Comparison of ENCODE assay signal across 14 mouse cellular contexts in genomic region chr8:46323672-46324191, GRCm38 (mm10). TPM values are rescaled to one million over a fixed set of nuclear protein-coding genes. Genes with fewer than 3 reads are reported as not detected.
A peak's percentile ranks its signal among the peaks of the same experiment; 100 is the strongest.
DNase-seq lines count a peak whose midpoint lies in the region; ATAC-seq and TF ChIP-seq lines count a peak whose summit lies in the region.
"Had no signal": no experiment of that assay in that cellular context is flagged by ENCODE, and none has a peak within 500 bp of the region (broad histone marks: within the 10 kb centered on the region; RNA-seq: fewer than 3 reads in every experiment).

No protein-coding gene starts in this region.

- H3K4me1 ChIP-seq in kidney, adult 2 months (ENCODE audit: control insufficient read depth, insufficient read depth, low read length), result no peaks in the 10 kb centered on the region
- no peaks in the 10 kb centered on the region; the same call in 1 of the 2 replicates for H3K4me1 ChIP-seq in stomach, postnatal 0 days (replicated peaks; ENCODE audit: control insufficient read depth, insufficient read depth)
- H3K4me1 ChIP-seq: liver, embryonic 15.5 days had no signal

- no peak for TF ChIP-seq POLR2A in kidney, adult 2 months (IDR thresholded peaks at IDR 0.05; ENCODE audit: low read depth, low read length)

- H3K4me3 ChIP-seq in kidney, adult 2 months (ENCODE audit: insufficient read depth, low read depth, low read length), result no peak overlapping the region
- H3K4me3 ChIP-seq in stomach, postnatal 0 days (ENCODE audit: low read depth, low read length), result no peak overlapping the region
- H3K4me3 ChIP-seq: heart, embryonic 13.5 days; liver, embryonic 15.5 days had no signal

- H3K36me3 ChIP-seq in kidney, adult 2 months (ENCODE audit: control insufficient read depth, insufficient read depth, low read length), result no peaks in the 10 kb centered on the region
- H3K36me3 ChIP-seq in stomach, postnatal 0 days (ENCODE audit: control insufficient read depth, insufficient read depth, low read length), result no peaks in the 10 kb centered on the region
- H3K36me3 ChIP-seq: G1E; heart, embryonic 13.5 days; liver, embryonic 15.5 days had no signal

- H3K4me2 ChIP-seq in stomach, postnatal 0 days (replicated peaks; ENCODE audit: low read depth), result no peak overlapping the region
- H3K4me2 ChIP-seq: heart, embryonic 13.5 days; liver, embryonic 15.5 days had no signal

- no peak overlapping the region for H3K9ac ChIP-seq in stomach, postnatal 0 days (ENCODE audit: low read length)
- H3K9ac ChIP-seq: heart, embryonic 13.5 days; liver, embryonic 15.5 days had no signal

- peak; percentile 39; the same call in 1 of the 2 replicates for ATAC-seq in stomach, postnatal 0 days (ENCODE audit: low FRiP score, low TSS enrichment)

- no peak for TF ChIP-seq EP300 in stomach, postnatal 0 days (optimal IDR thresholded peaks at IDR 0.05)

- no peaks in the 10 kb centered on the region for H3K9me3 ChIP-seq in stomach, postnatal 0 days (ENCODE audit: control insufficient read depth, low read length)
- H3K9me3 ChIP-seq: G1E; liver, embryonic 15.5 days had no signal

- 45% methylated on average over 5 of the region's 5 CpGs for WGBS in kidney, adult 2 months
- 23% methylated on average over 5 of the region's 5 CpGs for WGBS in stomach, postnatal 0 days

- peak; percentile 16 for DNase-seq in adrenal gland, postnatal 25 days
- DNase-seq in adrenal gland, adult 2 months, result no peak
- peak; percentile 34 to 37 for DNase-seq in kidney, postnatal 4 days
- no peak for DNase-seq in kidney, adult 2 months
- peak; percentile 68 for DNase-seq in urinary bladder, postnatal 14 days (ENCODE audit: low spot score)
- no peak for DNase-seq in urinary bladder, adult 2 months (ENCODE audit: low spot score)
- peak; percentile 41 for DNase-seq in stomach, postnatal 0 days (ENCODE audit: low spot score)
- DNase-seq in frontal cortex, postnatal 10 days (ENCODE audit: low spot score in 2 of 2), result no peak
- DNase-seq: cerebellum, adult 18-20 months; kidney, adult 9 months had no signal

- H3K27me3 ChIP-seq in kidney, adult 2 months (replicated peaks; ENCODE audit: control insufficient read depth, insufficient read depth, low read length), result no peaks in the 10 kb centered on the region
- H3K27me3 ChIP-seq in stomach, postnatal 0 days (ENCODE audit: control insufficient read depth, insufficient read depth, low read length), result no peaks in the 10 kb centered on the region
- H3K27me3 ChIP-seq: heart, embryonic 13.5 days; liver, embryonic 15.5 days had no signal

- H3K27ac ChIP-seq in kidney, adult 2 months (ENCODE audit: insufficient read depth, low read depth, low read length), result no peak overlapping the region
- no peak overlapping the region for H3K27ac ChIP-seq in stomach, postnatal 0 days (replicated peaks)
- H3K27ac ChIP-seq: heart, embryonic 13.5 days; liver, embryonic 15.5 days had no signal

- no peak for TF ChIP-seq CTCF in kidney, adult 2 months (conservative IDR thresholded peaks at IDR 0.05; ENCODE audit: insufficient read depth, insufficient read length, low read depth, low read length)
- no peak for TF ChIP-seq CTCF in stomach, postnatal 0 days (IDR thresholded peaks at IDR 0.05; ENCODE audit: low read depth)

RNA-seq across cellular contexts. Expression of gene Helt, which starts 29.3 kb away (rescaled TPM):
- not detected in 2 replicates for total RNA-seq in adrenal gland, postnatal 25 days (2021)
- total RNA-seq in adrenal gland, adult 2 months (2021), result not detected
- 0.16 and 0.42 TPM in 2 replicates for polyA plus RNA-seq in adrenal gland, adult 2 months (2012; rRNA removed)
- polyA plus RNA-seq in kidney, adult 2 months (2012; rRNA removed), result not detected in 2 replicates
- not detected in 2 replicates for polyA plus RNA-seq in urinary bladder, adult 2 months (2012; rRNA removed)
- polyA plus RNA-seq in stomach, postnatal 0 days (2015; fragmentation: Nextera tagmentation; extraction: Ambion mirVana), result not detected in 2 replicates
- total RNA-seq: neutrophil, adult 5-6 weeks had no signal
- polyA plus RNA-seq: G1E; heart, embryonic 13.5 days; liver, embryonic 15.5 days had no signal

Comparison
In these comparisons a context has a peak if more than half of its experiments do, and no peak if none do; other contexts are left out.
1. DNase-seq: peak in adrenal gland, postnatal 25 days (single experiment), kidney, postnatal 4 days (2 of 2), urinary bladder, postnatal 14 days (single experiment) and stomach, postnatal 0 days (single experiment); none in adrenal gland, adult 2 months (single experiment), kidney, adult 2 months (single experiment), urinary bladder, adult 2 months (single experiment) and frontal cortex, postnatal 10 days (0 of 2).